Mouse (Mus musculus): ENCODE results near the gene C330007P06Rik. TPM values are rescaled to one million over a fixed set of nuclear protein-coding genes. Genes with fewer than 3 reads are reported as not detected.
A peak's percentile ranks its signal among the peaks of the same experiment; 100 is the strongest.

The C330007P06Rik gene
- 21.2 and 23.9 TPM in 2 replicates for polyA plus RNA-seq (2015; fragmentation: Nextera tagmentation; extraction: Ambion mirVana)

DNA sequence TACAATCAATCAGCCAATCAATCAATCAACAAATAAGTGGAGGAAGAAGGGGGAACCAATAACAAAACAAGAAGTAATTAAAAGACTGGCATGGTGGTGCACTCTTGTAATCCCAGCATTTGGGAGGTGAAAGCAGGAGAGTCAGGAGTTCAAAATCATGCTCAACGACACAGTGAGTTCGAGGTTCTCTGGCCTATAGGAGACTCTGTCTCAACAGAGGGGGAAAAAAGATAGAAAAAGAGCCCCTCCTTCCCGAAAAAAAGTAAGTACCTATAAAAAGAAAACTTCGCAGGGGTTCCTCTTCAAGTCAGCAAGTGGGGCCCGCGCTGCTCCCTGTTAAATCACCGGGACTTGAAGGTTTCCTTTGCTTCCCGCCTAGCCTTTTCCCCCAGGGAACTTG is at the start of gene C330007P06Rik, which contains the start of gene Ube2a:
Gene C330007P06Rik (minus strand): TSS at position 347 of the 400 bp plus-strand sequence.
Gene Ube2a (plus strand): TSS at position 136 of the 400 bp plus-strand sequence.
- Histone ChIP-seq H3K36me3 (ENCODE audit: insufficient read depth, low read length) (no peaks in the 10 kb centered on the region), H3K4me2 (replicated peaks; ENCODE audit: low read depth, low read length) (peak within 1 kb of the TSS; percentile 56), H3K9ac (replicated peaks; ENCODE audit: low read depth) (peak within 1 kb of the TSS; percentile 71), H3K27ac (ENCODE audit: low read length) (peak within 1 kb of the TSS; percentile 84), H3K4me1 (ENCODE audit: insufficient read depth, low read depth, low read length) (no peaks in the 10 kb centered on the region), H3K27me3 (replicated peaks; ENCODE audit: insufficient read depth, low read length) (no peaks in the 10 kb centered on the region), H3K9me3 (ENCODE audit: low read length) (no peaks in the 10 kb centered on the region), H3K4me3 (ENCODE audit: low read depth, low read length) (peak within 1 kb of the TSS; percentile 65)
- DNase-seq (ENCODE audit: low spot score) (no peak), ATAC-seq (no peak; the same call in 1 of the 2 replicates)
- WGBS = 10% methylated on average over 8 of the region's 8 CpGs
- TF ChIP-seq CTCF (IDR thresholded peaks at IDR 0.05) (no peak), EP300 (IDR thresholded peaks at IDR 0.05) (no peak)

DNA sequence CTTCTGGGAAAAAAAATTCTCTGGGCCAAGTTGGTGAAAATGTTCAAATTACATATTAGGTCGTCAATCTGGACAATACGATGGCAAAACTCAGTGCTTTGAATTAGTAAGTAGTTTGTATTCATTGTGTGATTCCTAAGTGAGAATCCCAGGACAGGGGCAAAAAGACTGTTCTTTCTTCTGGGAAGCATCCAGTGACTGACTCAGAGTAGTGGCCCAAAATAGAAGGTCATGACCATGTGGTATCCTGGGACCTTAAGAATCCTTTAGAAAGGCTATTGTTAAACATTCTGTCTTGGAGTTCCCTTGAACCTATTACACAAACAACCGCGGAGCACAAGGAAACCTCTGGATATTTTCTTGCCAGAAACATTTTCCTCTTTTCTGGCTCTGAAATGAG is 47.4 kb upstream of the C330007P06Rik start:
- H3K9me3 ChIP-seq (ENCODE audit: low read length) = no peaks in the 10 kb centered on the region
- H3K27ac ChIP-seq (ENCODE audit: low read length) = no peak overlapping the region
- DNase-seq (ENCODE audit: low spot score) = no peak
- H3K4me3 ChIP-seq (ENCODE audit: low read depth, low read length) = no peak overlapping the region
- 83% methylated on average over 4 of the region's 4 CpGs for WGBS
- no peaks in the 10 kb centered on the region for H3K4me1 ChIP-seq (ENCODE audit: insufficient read depth, low read depth, low read length)
- no peak for ATAC-seq
- no peak overlapping the region for H3K4me2 ChIP-seq (replicated peaks; ENCODE audit: low read depth, low read length)
- TF ChIP-seq EP300 (IDR thresholded peaks at IDR 0.05) (no peak), CTCF (IDR thresholded peaks at IDR 0.05) (no peak)
- H3K9ac ChIP-seq (replicated peaks; ENCODE audit: low read depth) = no peak overlapping the region
- no peaks in the 10 kb centered on the region for H3K27me3 ChIP-seq (replicated peaks; ENCODE audit: insufficient read depth, low read length)
- H3K36me3 ChIP-seq (ENCODE audit: insufficient read depth, low read length) = no peaks in the 10 kb centered on the region

DNA sequence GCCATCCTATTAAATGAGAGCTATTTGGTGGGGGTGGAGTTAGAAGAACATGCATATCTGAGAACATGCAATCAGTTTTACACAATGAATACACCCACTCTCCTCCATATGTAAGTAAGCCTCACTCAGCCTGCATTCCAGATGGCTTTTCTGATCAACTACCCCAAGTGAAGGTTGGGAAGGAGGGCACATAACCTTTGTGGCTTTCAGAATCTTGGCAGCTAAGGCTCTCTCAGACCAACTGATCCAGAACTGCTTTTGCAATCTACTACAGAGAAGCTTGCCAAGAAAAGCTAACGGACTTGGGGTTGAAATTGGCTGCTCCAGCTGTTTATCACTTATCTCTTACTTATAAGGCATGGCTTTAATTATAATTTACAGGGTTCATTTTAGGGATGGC is 43.8 kb upstream of the C330007P06Rik start:
- Histone ChIP-seq H3K36me3 (ENCODE audit: insufficient read depth, low read length) (no peaks in the 10 kb centered on the region), H3K9ac (replicated peaks; ENCODE audit: low read depth) (no peak overlapping the region), H3K4me1 (ENCODE audit: insufficient read depth, low read depth, low read length) (no peaks in the 10 kb centered on the region), H3K4me2 (replicated peaks; ENCODE audit: low read depth, low read length) (no peak overlapping the region), H3K27ac (ENCODE audit: low read length) (no peak overlapping the region), H3K4me3 (ENCODE audit: low read depth, low read length) (no peak overlapping the region), H3K9me3 (ENCODE audit: low read length) (no peaks in the 10 kb centered on the region), H3K27me3 (replicated peaks; ENCODE audit: insufficient read depth, low read length) (no peaks in the 10 kb centered on the region)
- WGBS = 55% methylated on average over 1 of the region's 1 CpGs
- TF ChIP-seq EP300 (IDR thresholded peaks at IDR 0.05) (no peak), CTCF (IDR thresholded peaks at IDR 0.05) (no peak)
- ATAC-seq (no peak), DNase-seq (ENCODE audit: low spot score) (peak; percentile 19)

DNA sequence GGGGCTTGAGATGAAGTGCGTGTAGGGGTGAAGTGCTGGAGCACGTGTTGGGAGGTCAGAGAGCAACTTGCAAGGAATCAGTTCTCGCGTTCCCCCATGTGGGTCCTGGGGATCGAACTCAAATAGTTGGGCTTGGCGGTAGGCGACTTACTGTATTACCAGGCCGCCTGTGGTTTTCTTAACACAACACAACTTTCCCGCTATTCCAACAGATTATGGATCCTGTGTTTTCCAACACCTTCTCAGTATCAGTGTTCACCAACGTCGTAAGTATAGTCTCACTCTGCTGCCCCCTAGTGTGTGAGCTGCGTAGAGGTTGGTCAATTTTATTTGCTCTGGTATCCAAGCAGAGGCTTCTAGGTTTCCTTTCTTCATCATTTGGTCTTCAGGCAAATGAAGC is 37.4 kb upstream of the C330007P06Rik start:
- 43% methylated on average over 12 of the region's 12 CpGs for WGBS
- H3K4me1 ChIP-seq (ENCODE audit: insufficient read depth, low read depth, low read length) = no peaks in the 10 kb centered on the region
- peak; percentile 56 for DNase-seq (ENCODE audit: low spot score)

DNA sequence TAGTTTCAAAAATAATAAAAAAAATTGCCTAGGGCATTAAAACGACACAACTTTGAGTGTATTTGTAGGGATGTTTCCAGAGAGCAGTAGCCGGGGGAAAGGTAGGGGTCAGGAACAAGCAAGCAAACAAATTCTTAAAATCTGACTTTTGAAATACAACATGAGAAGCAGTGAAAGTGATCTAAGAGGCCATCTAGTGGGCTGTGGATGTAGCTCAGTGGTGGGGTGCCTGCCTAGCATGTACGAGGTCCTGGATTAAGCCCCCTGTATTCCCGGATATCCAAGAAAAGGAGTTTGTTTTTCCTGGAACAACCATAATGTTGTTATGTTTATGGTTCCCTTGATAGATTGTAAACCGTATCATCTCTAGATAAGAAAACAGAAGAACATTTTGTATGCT is 32.6 kb upstream of the C330007P06Rik start:
- DNase-seq (ENCODE audit: low spot score) = peak; percentile 14
- Histone ChIP-seq H3K9me3 (ENCODE audit: low read length) (no peaks in the 10 kb centered on the region), H3K27ac (ENCODE audit: low read length) (no peak overlapping the region), H3K4me1 (ENCODE audit: insufficient read depth, low read depth, low read length) (no peaks in the 10 kb centered on the region), H3K36me3 (ENCODE audit: insufficient read depth, low read length) (no peaks in the 10 kb centered on the region), H3K27me3 (replicated peaks; ENCODE audit: insufficient read depth, low read length) (no peaks in the 10 kb centered on the region), H3K9ac (replicated peaks; ENCODE audit: low read depth) (no peak overlapping the region), H3K4me2 (replicated peaks; ENCODE audit: low read depth, low read length) (no peak overlapping the region), H3K4me3 (ENCODE audit: low read depth, low read length) (no peak overlapping the region)
- TF ChIP-seq EP300 (IDR thresholded peaks at IDR 0.05) (no peak), CTCF (IDR thresholded peaks at IDR 0.05) (peak; percentile 48)
- ATAC-seq = no peak
- WGBS = 17% methylated on average over 5 of the region's 5 CpGs

More for the DNA sequence above, 37.4 kb upstream of the C330007P06Rik start:
- no peaks in the 10 kb centered on the region for H3K36me3 ChIP-seq (ENCODE audit: insufficient read depth, low read length)
- no peaks in the 10 kb centered on the region for H3K9me3 ChIP-seq (ENCODE audit: low read length)
- H3K27ac ChIP-seq (ENCODE audit: low read length) = no peak overlapping the region
- H3K9ac ChIP-seq (replicated peaks; ENCODE audit: low read depth) = no peak overlapping the region
- no peaks in the 10 kb centered on the region for H3K27me3 ChIP-seq (replicated peaks; ENCODE audit: insufficient read depth, low read length)
- ATAC-seq = no peak
- H3K4me3 ChIP-seq (ENCODE audit: low read depth, low read length) = no peak overlapping the region
- TF ChIP-seq EP300 (IDR thresholded peaks at IDR 0.05) = no peak
- TF ChIP-seq CTCF (IDR thresholded peaks at IDR 0.05) = peak; percentile 76
- H3K4me2 ChIP-seq (replicated peaks; ENCODE audit: low read depth, low read length) = no peak overlapping the region

DNA sequence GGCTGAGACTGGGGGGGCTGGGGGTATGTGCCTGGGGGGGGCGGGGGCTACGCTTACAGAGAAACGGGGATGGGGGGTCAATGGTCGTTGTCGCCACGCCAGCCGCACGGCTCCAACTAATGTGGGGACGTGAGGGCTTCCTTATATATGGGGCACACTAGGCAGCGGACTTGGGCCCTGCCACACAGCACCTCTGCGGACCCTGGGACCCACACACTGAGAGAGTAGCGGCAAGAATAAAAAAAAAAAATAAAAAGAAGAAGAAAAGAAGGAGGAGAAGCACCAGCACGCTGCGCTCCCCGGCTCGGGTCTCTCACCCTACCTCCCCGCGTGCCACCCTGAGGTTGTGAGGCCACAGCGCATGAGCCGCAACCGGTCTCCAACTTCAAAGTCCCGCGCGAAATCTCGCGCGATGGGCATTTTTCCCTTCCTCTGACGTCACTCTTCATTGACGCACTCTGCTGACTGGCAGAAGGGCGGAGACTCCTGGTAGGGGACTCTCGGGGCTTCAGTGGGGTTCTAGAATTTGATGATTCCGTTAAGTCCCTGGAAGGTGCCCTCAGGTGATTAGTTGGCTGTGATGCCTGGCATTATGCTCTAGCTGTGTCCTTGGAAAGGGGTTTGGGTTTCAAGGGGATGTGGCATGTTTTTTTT is 29.3 kb upstream of the C330007P06Rik start:
- DNase-seq (ENCODE audit: low spot score) (peak; percentile 92), ATAC-seq (peak; percentile 97)
- H3K27me3 ChIP-seq (replicated peaks; ENCODE audit: insufficient read depth, low read length) = no peaks in the 10 kb centered on the region
- H3K4me2 ChIP-seq (replicated peaks; ENCODE audit: low read depth, low read length) = peak overlapping the region; percentile 69
- H3K9me3 ChIP-seq (ENCODE audit: low read length) = no peaks in the 10 kb centered on the region
- TF ChIP-seq CTCF (IDR thresholded peaks at IDR 0.05) (peak; percentile 16; the same call in 1 of the 2 replicates), EP300 (IDR thresholded peaks at IDR 0.05) (peak; percentile 58)
- H3K9ac ChIP-seq (replicated peaks; ENCODE audit: low read depth) = peak overlapping the region; percentile 36; the same call in 1 of the 2 replicates
- 9% methylated on average over 16 of the region's 32 CpGs for WGBS
- H3K36me3 ChIP-seq (ENCODE audit: insufficient read depth, low read length) = no peaks in the 10 kb centered on the region
- no peak overlapping the region for H3K27ac ChIP-seq (ENCODE audit: low read length)
- peak overlapping the region; percentile 42 for H3K4me3 ChIP-seq (ENCODE audit: low read depth, low read length)
- no peaks in the 10 kb centered on the region for H3K4me1 ChIP-seq (ENCODE audit: insufficient read depth, low read depth, low read length)

Data from lung, postnatal 0 days (tissue).